Mouse (Mus musculus): ENCODE measurements around the gene Kctd15. TPM values are rescaled to one million over a fixed set of nuclear protein-coding genes. Genes with fewer than 3 reads are reported as not detected.

Gene Kctd15
- polyA plus RNA-seq, 1 experiment from 2014 or later: 19.2 TPM

DNA sequence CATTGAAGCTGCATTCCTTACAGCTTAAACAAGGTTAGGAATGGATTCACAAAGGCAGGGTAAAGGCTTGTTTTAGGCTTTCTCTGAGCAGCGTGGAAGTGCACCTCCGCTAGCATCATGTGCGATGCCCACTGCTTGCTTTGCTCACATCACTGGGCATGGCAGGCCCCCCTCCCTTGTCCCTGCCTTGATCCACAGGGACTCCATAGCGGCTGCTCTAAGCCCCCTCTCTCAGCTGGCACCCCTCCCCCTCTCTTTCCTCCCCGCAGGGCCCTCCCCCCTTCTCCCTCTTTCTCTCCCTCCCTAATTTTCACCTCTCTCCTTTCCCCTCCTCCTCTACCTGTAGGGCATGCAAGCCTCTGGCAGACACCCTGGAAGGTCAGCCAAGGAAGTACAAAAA is 5.7 kb upstream of the Kctd15 start:
- no peaks in the 10 kb centered on the region for H3K27me3 ChIP-seq (replicated peaks)
- 32% methylated on average over 5 of the region's 5 CpGs for WGBS
- no peak overlapping the region for H3K4me3 ChIP-seq (replicated peaks)
- H3K36me3 ChIP-seq: no peaks in the 10 kb centered on the region
- no peak for ATAC-seq (ENCODE audit: insufficient read depth, low FRiP score, low read depth)
- no peak overlapping the region for H3K27ac ChIP-seq
- no peaks in the 10 kb centered on the region for H3K4me1 ChIP-seq
- H3K9me3 ChIP-seq: no peaks in the 10 kb centered on the region
- H3K9ac ChIP-seq: no peak overlapping the region
- H3K4me2 ChIP-seq: no peak overlapping the region

DNA sequence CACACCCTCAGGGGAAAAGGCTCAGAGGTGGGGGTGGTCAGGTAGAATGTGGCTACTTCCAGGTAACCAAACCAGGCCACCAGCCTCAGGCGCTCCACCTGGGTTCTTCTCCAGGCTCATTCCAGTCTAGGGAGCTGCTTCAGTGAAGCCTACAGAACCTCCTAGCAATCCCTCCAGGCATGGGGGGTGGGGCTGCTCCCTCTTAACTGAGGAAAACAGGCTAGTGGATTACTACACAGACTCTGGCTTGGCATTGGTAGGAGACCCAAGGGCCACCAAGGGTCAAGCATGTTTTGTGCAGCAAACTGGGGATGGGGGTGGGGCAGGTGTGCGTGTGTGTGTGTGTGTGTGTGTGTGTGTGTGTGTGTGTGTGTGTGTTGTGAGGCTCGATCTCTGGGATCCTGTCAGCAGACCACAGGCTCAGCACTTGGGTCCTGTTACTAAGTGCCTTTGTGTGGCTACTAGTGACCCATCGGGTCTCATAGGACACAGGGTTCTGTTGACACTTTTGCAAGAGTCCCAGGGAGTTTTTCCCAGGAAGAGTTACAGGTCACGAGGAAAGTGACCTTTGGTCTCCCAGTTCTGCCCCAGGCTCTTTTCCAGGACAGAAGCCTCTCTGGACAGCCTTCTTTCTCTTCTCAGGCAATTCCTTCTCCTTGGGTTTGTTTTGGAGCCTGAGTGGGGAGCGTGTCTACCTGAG is 3.0 kb upstream of the Kctd15 start:
- Histone ChIP-seq H3K36me3 (no peaks in the 10 kb centered on the region), H3K4me2 (no peak overlapping the region), H3K9me3 (no peaks in the 10 kb centered on the region), H3K27me3 (replicated peaks) (no peaks in the 10 kb centered on the region), H3K27ac (no peak overlapping the region), H3K9ac (no peak overlapping the region), H3K4me3 (replicated peaks) (no peak overlapping the region), H3K4me1 (no peaks in the 10 kb centered on the region)
- 62% methylated on average over 6 of the region's 6 CpGs for WGBS
- no peak for ATAC-seq (ENCODE audit: insufficient read depth, low FRiP score, low read depth)

DNA sequence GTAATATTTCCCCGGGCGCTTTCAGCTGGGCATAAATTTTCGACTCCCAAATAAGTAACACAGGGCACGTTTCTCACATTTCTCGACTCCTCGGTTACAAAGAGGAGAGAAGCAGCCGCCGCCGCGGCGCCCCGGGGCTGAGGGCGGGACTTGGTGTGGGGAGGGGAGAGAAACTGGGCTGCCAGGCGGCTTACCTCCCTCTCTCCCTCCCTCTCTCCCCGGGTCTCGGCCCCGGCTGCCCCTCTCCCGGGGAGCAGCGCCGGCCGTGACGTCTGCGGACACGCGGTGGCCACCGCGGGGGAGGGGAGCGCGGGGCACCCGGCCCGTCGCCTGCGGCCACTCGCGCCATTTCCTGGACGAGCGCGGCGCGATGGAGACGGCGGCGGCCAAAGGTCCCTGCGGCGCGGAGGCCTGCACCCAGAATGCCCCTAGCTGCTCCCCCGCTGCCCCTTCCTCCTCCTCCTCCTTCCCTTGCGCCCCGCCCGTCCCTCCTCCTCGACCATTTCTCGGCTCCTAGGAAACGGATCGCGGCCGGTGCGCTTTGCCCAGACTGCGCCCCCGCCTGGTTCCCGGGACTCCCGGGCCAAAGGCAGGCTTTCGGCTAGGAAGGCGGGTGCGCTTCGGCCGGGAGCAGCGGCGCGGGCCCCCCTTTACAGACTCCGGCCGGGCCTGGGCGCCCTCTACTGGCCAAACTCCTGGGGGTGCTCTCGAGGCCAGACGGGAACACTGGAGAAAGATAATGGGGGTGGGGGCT is 1.3 kb downstream of the Kctd15 start:
- 0 out of 2 replicates have a peak, but pooled peaks cover under 1% of the 10 kb centered on the region for H3K36me3 ChIP-seq
- peak overlapping the region; percentile 82 for H3K4me2 ChIP-seq
- H3K4me3 ChIP-seq (replicated peaks): peak overlapping the region; percentile 68
- H3K27me3 ChIP-seq (replicated peaks): no peaks in the 10 kb centered on the region
- under 1% methylated on average over 57 of the region's 74 CpGs for WGBS
- peak overlapping the region; percentile 99 for H3K27ac ChIP-seq
- ATAC-seq (ENCODE audit: insufficient read depth, low FRiP score, low read depth): peak; percentile 82
- H3K4me1 ChIP-seq: peaks cover 7% of the 10 kb centered on the region; the same call in 1 of the 2 replicates
- no peaks in the 10 kb centered on the region for H3K9me3 ChIP-seq
- H3K9ac ChIP-seq: peak overlapping the region; percentile 86

DNA sequence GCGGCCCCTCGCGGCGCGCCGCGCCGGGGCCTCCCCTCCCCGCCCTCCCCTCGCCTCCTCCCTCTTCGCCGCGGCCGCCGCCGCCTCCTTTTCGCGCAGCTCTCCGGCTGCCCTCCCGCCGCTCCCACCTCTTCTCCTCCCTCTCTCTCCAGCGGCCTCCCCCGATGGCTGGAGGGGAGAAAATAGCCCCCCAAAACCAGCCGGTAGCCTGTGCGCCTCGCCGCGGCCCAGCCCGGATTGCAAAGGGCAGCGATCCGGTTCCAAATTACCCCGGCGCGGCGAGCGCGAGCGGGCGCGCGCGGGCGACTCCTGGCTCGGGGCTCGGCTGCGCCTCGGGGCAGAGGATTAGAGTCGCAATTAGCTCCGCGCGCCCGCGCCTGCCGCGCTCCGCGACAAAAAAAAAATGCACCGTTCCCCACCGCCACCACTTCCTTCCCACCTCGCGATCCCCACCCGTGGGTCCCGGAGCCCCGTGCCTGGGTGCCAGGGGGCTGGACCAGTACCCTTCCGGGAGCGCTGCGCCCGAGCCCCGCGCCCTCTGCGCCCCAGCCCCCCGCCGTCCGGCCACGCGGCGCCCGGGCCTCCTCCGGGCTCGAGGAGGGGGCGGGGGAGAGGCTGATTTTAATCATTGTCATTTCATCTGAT is 2.0 kb downstream of the Kctd15 start:
- under 1% methylated on average over 49 of the region's 81 CpGs for WGBS
- peak overlapping the region; percentile 68 for H3K4me3 ChIP-seq (replicated peaks)
- peaks cover 7% of the 10 kb centered on the region for H3K36me3 ChIP-seq
- peak; percentile 42 for ATAC-seq (ENCODE audit: insufficient read depth, low FRiP score, low read depth)
- no peaks in the 10 kb centered on the region for H3K9me3 ChIP-seq
- peaks cover 7% of the 10 kb centered on the region; the same call in 1 of the 2 replicates for H3K4me1 ChIP-seq
- H3K4me2 ChIP-seq: peak overlapping the region; percentile 82
- peak overlapping the region; percentile 99 for H3K27ac ChIP-seq
- no peaks in the 10 kb centered on the region for H3K27me3 ChIP-seq (replicated peaks)
- H3K9ac ChIP-seq: peak overlapping the region; percentile 86

DNA sequence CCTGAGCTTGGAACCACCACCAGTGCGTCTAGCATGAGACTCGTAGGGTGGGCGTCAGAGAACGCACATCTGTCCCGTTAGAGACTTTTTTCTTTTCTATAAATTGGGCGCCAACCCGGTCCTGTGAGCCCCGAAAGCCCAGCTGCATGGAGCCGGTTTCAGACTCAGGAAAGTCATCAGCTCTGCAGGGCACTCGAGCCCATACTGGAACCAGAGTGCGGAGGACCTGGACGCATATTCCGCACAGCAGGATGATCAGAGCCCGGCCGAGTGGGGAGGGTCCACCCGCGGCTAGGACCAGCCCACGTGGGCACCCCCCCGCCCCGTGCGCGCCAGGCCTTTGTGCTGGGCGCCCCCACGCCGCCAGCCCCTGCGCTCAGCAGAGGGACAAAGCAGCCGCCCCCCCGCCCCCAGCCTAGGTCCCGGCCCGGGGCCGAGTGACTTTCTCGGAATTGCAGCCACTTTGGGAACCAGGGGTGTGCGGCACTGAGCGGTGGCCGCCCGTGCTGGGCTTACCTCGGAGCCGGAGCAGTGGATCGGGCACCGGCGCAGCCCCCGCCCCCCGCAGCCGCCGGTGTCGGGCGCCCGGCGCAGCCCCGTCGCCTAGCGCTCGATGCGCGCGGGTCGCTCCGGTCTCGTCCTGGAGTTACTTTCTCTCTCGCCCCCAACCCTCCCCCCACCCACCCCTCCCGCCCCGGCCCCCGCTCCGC is 2.6 kb downstream of the Kctd15 start:
- H3K4me2 ChIP-seq: peak overlapping the region; percentile 82
- no peaks in the 10 kb centered on the region for H3K27me3 ChIP-seq (replicated peaks)
- peaks cover 7% of the 10 kb centered on the region; the same call in 1 of the 2 replicates for H3K4me1 ChIP-seq
- no peaks in the 10 kb centered on the region for H3K9me3 ChIP-seq
- H3K4me3 ChIP-seq (replicated peaks): peak overlapping the region; percentile 68
- peak overlapping the region; percentile 99 for H3K27ac ChIP-seq
- under 1% methylated on average over 53 of the region's 64 CpGs for WGBS
- peaks cover 14% of the 10 kb centered on the region for H3K36me3 ChIP-seq
- H3K9ac ChIP-seq: peak overlapping the region; percentile 59
- ATAC-seq (ENCODE audit: insufficient read depth, low FRiP score, low read depth): peak; percentile 25

DNA sequence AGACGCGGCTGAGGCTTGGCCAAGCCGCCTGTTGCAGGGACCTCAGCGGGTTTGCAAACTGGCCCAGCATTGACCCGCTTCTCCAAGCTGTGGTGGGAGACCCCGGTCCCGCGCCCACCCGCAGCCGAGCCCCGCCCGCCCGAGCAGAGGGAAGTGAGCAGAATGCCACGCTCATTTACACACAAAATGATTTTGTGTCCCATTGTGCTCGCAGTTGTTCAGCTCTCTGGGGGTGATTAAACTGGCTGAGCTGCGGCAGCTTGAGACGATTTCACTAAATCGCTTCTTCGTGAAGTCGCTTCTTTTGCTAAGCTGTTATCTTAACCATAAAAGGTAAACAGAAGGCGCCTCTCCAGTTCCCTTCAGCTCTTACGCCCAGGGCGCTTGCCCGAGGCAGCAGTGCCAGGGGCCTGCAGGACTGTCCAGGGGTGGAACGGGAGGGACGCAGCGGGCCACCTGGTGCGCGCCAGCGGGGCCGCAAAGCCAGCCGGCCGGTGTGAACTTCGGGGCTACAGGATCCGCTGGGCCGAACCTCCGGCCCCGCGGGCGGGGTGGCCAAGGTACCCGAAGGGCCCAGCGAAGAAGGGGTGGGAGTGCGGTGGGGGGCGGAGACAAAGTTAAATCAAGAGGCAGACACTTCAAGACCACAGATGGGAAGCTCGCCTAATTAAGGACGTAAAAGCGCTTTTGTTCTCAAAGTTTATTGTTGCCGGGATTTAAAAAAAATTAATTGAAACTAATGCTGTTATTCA is 3.6 kb downstream of the Kctd15 start:
- H3K9ac ChIP-seq: peak overlapping the region; percentile 47; the same call in 1 of the 2 replicates
- H3K27ac ChIP-seq: peak overlapping the region; percentile 99
- H3K27me3 ChIP-seq (replicated peaks): no peaks in the 10 kb centered on the region
- WGBS: 1% methylated on average over 48 of the region's 48 CpGs
- ATAC-seq (ENCODE audit: insufficient read depth, low FRiP score, low read depth): no peak
- H3K4me3 ChIP-seq (replicated peaks): peak overlapping the region; percentile 68
- H3K4me2 ChIP-seq: peak overlapping the region; percentile 82
- H3K9me3 ChIP-seq: no peaks in the 10 kb centered on the region
- peaks cover 22% of the 10 kb centered on the region for H3K36me3 ChIP-seq
- H3K4me1 ChIP-seq: peaks cover 7% of the 10 kb centered on the region; the same call in 1 of the 2 replicates

DNA sequence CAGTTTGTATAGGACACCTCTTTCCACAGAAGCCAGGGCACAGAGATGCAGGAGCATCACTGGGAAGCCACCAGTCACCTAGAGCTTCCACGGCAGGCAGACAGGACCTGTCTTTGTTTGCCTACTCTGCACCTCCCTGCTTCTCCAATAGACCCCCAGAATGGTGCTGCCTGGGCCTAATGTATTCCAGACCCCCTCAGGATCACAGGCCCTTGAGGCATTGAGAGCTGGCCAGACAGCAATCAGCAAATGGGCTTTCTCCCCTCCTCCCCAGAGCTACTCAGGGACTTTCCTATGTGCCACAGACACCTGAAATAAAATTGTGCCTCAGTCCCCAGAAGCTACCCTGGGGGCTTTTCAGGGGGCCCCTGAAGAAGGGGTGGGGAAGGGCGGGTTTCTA is 5.2 kb downstream of the Kctd15 start:
- 60% methylated on average over 2 of the region's 2 CpGs for WGBS
- no peak for ATAC-seq (ENCODE audit: insufficient read depth, low FRiP score, low read depth)

DNA sequence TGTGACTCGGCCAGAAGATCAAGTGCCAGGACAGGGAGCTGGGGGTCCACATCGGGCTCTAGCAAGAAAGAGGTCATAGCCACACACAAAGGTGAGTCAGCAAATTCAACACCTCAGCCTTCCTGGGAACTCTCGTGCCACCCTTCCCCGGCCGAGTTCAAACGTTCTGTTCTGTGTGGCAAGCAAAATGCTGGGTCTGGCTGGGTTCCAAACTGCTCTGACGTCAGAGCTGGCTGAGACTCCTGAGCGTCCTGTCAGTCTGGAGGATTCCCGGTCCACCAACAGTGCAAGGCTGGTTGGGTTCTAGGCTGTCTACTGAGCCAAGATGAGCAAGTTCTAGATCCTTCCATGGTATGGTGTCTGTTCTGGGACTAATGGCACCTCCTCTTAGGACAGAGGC is 9.5 kb downstream of the Kctd15 start:
- 0 out of 2 replicates have a peak, but pooled peaks cover 1% of the 10 kb centered on the region for H3K4me1 ChIP-seq
- H3K9ac ChIP-seq: no peak overlapping the region
- WGBS: 52% methylated on average over 9 of the region's 9 CpGs
- H3K4me3 ChIP-seq (replicated peaks): no peak overlapping the region
- H3K4me2 ChIP-seq: no peak overlapping the region
- no peaks in the 10 kb centered on the region for H3K9me3 ChIP-seq
- ATAC-seq (ENCODE audit: insufficient read depth, low FRiP score, low read depth): no peak
- H3K27ac ChIP-seq: peak overlapping the region; percentile 41; the same call in 1 of the 2 replicates
- peaks cover 22% of the 10 kb centered on the region for H3K36me3 ChIP-seq
- no peaks in the 10 kb centered on the region for H3K27me3 ChIP-seq (replicated peaks)

More for the DNA sequence above, 5.2 kb downstream of the Kctd15 start:
- H3K27me3 ChIP-seq (replicated peaks): no peaks in the 10 kb centered on the region
- 0 out of 2 replicates have a peak overlapping the region, but pooled peaks have one; percentile 82 for H3K4me2 ChIP-seq
- H3K9ac ChIP-seq: no peak overlapping the region
- no peak overlapping the region for H3K27ac ChIP-seq
- H3K36me3 ChIP-seq: peaks cover 22% of the 10 kb centered on the region
- peaks cover 7% of the 10 kb centered on the region; the same call in 1 of the 2 replicates for H3K4me1 ChIP-seq
- H3K9me3 ChIP-seq: no peaks in the 10 kb centered on the region
- H3K4me3 ChIP-seq (replicated peaks): no peak overlapping the region

DNA sequence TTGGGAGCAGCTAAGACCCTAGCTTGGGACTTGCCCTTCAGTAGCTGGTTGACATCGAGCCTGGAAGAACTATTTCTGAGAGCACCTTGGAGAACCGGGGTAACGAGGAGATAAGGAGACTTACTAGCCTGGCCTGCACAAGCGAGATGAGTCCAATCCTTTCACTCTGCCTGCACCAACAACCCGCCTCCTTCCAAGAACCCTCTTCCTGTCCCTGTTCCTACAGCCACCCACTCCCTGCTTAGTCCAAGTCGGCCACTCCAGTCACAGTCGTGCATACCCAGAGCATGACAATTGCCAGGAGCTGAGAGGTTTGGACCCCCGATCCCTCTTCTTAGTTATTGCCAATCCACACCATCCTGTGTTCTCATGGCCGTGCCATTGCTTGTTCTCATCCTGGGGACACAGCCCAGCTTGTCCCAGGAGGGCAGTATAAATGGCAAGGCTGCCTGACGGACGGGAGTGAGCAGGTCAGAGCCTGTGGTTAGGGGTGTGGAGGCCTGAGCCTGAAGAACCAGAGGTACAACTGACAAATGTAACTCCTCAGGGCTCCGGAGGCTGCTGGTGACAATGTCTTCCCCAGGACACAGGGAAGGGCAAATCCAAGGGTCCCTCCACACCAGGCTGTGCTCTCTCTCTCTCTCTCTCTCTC is 10.3 kb downstream of the Kctd15 start:
- H3K4me2 ChIP-seq: no peak overlapping the region
- H3K9me3 ChIP-seq: no peaks in the 10 kb centered on the region
- H3K27me3 ChIP-seq (replicated peaks): no peaks in the 10 kb centered on the region
- no peak overlapping the region for H3K4me3 ChIP-seq (replicated peaks)
- no peak overlapping the region for H3K27ac ChIP-seq
- no peaks in the 10 kb centered on the region for H3K4me1 ChIP-seq
- no peak for ATAC-seq (ENCODE audit: insufficient read depth, low FRiP score, low read depth)
- WGBS: 78% methylated on average over 12 of the region's 12 CpGs
- no peak overlapping the region for H3K9ac ChIP-seq
- peaks cover 28% of the 10 kb centered on the region for H3K36me3 ChIP-seq

DNA sequence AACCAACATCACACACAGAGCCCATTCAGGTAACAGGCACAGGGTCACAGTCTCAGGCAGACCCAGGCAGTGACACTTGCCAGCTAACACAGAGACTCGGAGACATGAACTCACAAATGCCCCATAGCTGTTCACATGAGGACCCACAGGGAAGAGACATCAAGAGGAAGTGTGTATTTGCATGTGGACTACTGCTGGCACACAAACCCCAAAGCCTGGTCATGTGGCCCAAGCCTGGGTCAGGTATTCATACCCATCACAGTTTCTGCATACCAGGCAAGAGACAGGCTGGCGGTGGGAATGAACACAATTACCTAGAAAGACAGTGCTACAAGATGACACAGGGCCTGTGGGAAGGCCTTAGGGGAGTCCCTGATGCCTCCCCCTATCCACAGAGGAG is 10.9 kb downstream of the Kctd15 start:
- Histone ChIP-seq H3K4me3 (replicated peaks) (no peak overlapping the region), H3K9me3 (no peaks in the 10 kb centered on the region), H3K27me3 (replicated peaks) (no peaks in the 10 kb centered on the region), H3K36me3 (peaks cover 28% of the 10 kb centered on the region), H3K9ac (no peak overlapping the region), H3K4me2 (no peak overlapping the region), H3K4me1 (no peaks in the 10 kb centered on the region), H3K27ac (no peak overlapping the region)
- ATAC-seq (ENCODE audit: insufficient read depth, low FRiP score, low read depth): no peak
- WGBS: 81% methylated on average over 2 of the region's 2 CpGs

All from stomach, embryonic 15.5 days (tissue).